Mouse (Mus musculus) layer of hippocampus, adult 9-11 months (tissue): ENCODE measurements around the gene Prkar2b.

Source experiments
- DNase-seq: peaks from one replicate; pipeline ENCODE4 v3.0.0; 2022

Gene Prkar2b

GRCm38 (mm10) chr12:31913614-31914013 lies 147.5 kb downstream of the Prkar2b start:
- peak; percentile 70 for DNase-seq

GRCm38 (mm10) chr12:31912966-31913551 lies 148.0 kb downstream of the Prkar2b start:
- no peak for DNase-seq
